Mouse (Mus musculus) heart, postnatal 0 days (tissue): ENCODE data around the gene Cdca3. TPM values are rescaled to one million over a fixed set of nuclear protein-coding genes. Genes with fewer than 3 reads are reported as not detected.

ENCODE experiments used
- ATAC-seq: fragments of 200-750 bp; cut with Nextera tagmentation; 2 replicates; pipeline ENCODE4 v1.8.0; 2017; ENCODE audit warnings: low read depth, moderate number of reproducible peaks, moderate library complexity; ENCODE audit not compliant: insufficient read depth
- DNase-seq: peaks from one replicate; pipeline ENCODE4 v3.0.0-alpha.2; 2016; ENCODE audit warnings: low spot score
- H3K27ac ChIP-seq: fragments of 300-500 bp; sonication (generic); 2 replicates; pipeline ENCODE4 v1.5.1; 2014; ENCODE audit warnings: low read depth, mild to moderate bottlenecking
- H3K27me3 ChIP-seq: fragments of 300-500 bp; sonication (generic); 2 replicates; pipeline ENCODE4 v1.6.1; 2014; ENCODE audit warnings: low read length, mixed read lengths; ENCODE audit not compliant: control insufficient read depth, insufficient read depth
- H3K36me3 ChIP-seq: fragments of 300-500 bp; sonication (generic); replicated peaks from 2 replicates; pipeline ENCODE4 v1.6.1; 2014; ENCODE audit warnings: low read length, mixed read lengths; ENCODE audit not compliant: control insufficient read depth, insufficient read depth
- H3K4me1 ChIP-seq: fragments of 300-500 bp; sonication (generic); 2 replicates; pipeline ENCODE4 v1.6.1; 2014; ENCODE audit warnings: antibody characterized with exemption; ENCODE audit not compliant: control insufficient read depth, insufficient read depth
- H3K4me2 ChIP-seq: fragments of 300-500 bp; sonication (generic); 2 replicates; pipeline ENCODE4 v1.6.1; 2014; ENCODE audit warnings: low read depth, mild to moderate bottlenecking, low read length, moderate library complexity
- H3K4me3 ChIP-seq: fragments of 300-500 bp; sonication (generic); 2 replicates; pipeline ENCODE4 v1.5.1; 2014; ENCODE audit warnings: low read depth, low read length
- H3K9ac ChIP-seq: fragments of 300-500 bp; sonication (generic); replicated peaks from 2 replicates; pipeline ENCODE4 v1.6.1; 2014; ENCODE audit warnings: low read depth, low read length, mixed read lengths
- H3K9me3 ChIP-seq: fragments of 300-500 bp; sonication (generic); replicated peaks from 2 replicates; pipeline ENCODE4 v1.6.1; 2016; ENCODE audit warnings: low read length; ENCODE audit not compliant: control insufficient read depth
- CTCF ChIP-seq: IDR thresholded peaks from 2 replicates; pipeline ENCODE4 v1.5.1; 2016; ENCODE audit warnings: antibody characterized with exemption, control low read depth, low read depth
- EP300 ChIP-seq: IDR thresholded peaks from 2 replicates; pipeline ENCODE4 v1.6.1; 2016; ENCODE audit warnings: antibody characterized with exemption, low read depth
- WGBS: fragments of 180-500 bp; shearing (Covaris S2); extraction: QIAGEN DNeasy Blood & Tissue Kit; methylation state at CpG from one replicate; pipeline ENCODE4 v1.1.7; 2014; 5-methylcytosine and 5-hydroxymethylcytosine counted together
- polyA plus RNA-seq: library from polyadenylated mRNA; unstranded; fragments of >200 nt; fragmentation: Nextera tagmentation; extraction: Ambion mirVana; gene quantifications from 2 replicates; pipeline ENCODE4 v1.2.1, GENCODE M21; 2015
- total RNA-seq: library from RNA; depleted of rRNA; stranded (reverse); fragments of >200 nt; gene quantifications from 2 replicates; pipeline ENCODE4 v1.2.3, GENCODE M21; 2014; ENCODE audit warnings: low replicate concordance

Gene Cdca3
- total and polyA plus RNA-seq, 2 experiments from 2014 or later: 52.9 to 95.9 TPM

GRCm38 (mm10) chr6:124856916-124857839 is 27.8 kb downstream of the Cdca3 start, which contains the start of gene P3h3:
Gene P3h3 (minus strand): TSS chr6:124857752.
- peak within 1 kb of the TSS; percentile 86 for H3K27ac ChIP-seq
- peak; percentile 82 for ATAC-seq
- H3K4me2 ChIP-seq: peak within 1 kb of the TSS; percentile 93
- no peaks in the 10 kb centered on the region for H3K9me3 ChIP-seq
- H3K4me3 ChIP-seq: peak within 1 kb of the TSS; percentile 64
- no peaks in the 10 kb centered on the region for H3K36me3 ChIP-seq
- peak; percentile 51 for DNase-seq
- under 1% methylated on average over 75 of the region's 86 CpGs for WGBS
- H3K9ac ChIP-seq: peak within 1 kb of the TSS; percentile 82
- TF ChIP-seq EP300: no peak
- TF ChIP-seq CTCF: peak; percentile 65
- H3K27me3 ChIP-seq: peaks cover 25% of the 10 kb centered on the region
- peaks cover 7% of the 10 kb centered on the region for H3K4me1 ChIP-seq

GRCm38 (mm10) chr6:124857840-124858530 is 28.6 kb downstream of the Cdca3 start:
- no peak for ATAC-seq
- WGBS: 34% methylated on average over 26 of the region's 26 CpGs
- peak overlapping the region; percentile 64 for H3K4me3 ChIP-seq
- no peaks in the 10 kb centered on the region for H3K36me3 ChIP-seq
- DNase-seq: no peak
- H3K27ac ChIP-seq: peak overlapping the region; percentile 5; the same call in 1 of the 2 replicates
- H3K27me3 ChIP-seq: peaks cover 31% of the 10 kb centered on the region
- H3K4me1 ChIP-seq: peaks cover 10% of the 10 kb centered on the region
- H3K4me2 ChIP-seq: peak overlapping the region; percentile 93
- no peaks in the 10 kb centered on the region for H3K9me3 ChIP-seq
- no peak overlapping the region for H3K9ac ChIP-seq
- TF ChIP-seq EP300: no peak
- no peak for TF ChIP-seq CTCF

GRCm38 (mm10) chr6:124858561-124859318 is 29.4 kb downstream of the Cdca3 start:
- peaks cover 16% of the 10 kb centered on the region for H3K4me1 ChIP-seq
- TF ChIP-seq EP300 (no peak), CTCF (no peak)
- H3K36me3 ChIP-seq: no peaks in the 10 kb centered on the region
- H3K27ac ChIP-seq: no peak overlapping the region
- DNase-seq (no peak), ATAC-seq (no peak)
- no peak overlapping the region for H3K9ac ChIP-seq
- H3K4me2 ChIP-seq: no peak overlapping the region; the same call in 1 of the 2 replicates
- peaks cover 33% of the 10 kb centered on the region for H3K27me3 ChIP-seq
- H3K4me3 ChIP-seq: no peak overlapping the region
- WGBS: 66% methylated on average over 28 of the region's 28 CpGs
- no peaks in the 10 kb centered on the region for H3K9me3 ChIP-seq

DNA sequence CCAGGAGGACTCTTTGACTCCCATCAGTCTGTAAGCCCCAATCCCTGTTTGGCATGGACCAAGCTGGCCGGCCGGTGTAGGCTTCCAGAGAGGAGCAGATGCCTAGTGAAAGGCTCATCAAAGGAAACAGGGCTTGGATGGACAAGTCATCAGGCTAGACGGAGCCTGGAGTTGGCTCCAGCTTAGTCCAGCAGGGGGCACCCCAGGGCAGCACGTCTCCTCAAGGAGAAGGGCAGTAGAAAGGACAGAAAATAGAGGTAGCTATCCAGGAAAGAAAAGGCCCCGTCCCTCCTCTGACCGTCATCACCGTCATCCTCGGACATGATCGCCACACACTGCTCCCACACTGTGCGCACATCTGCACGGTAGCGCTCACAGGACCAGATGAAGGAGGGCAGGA is 30.4 kb downstream of the Cdca3 start:
- 8% methylated on average over 12 of the region's 12 CpGs for WGBS
- Histone ChIP-seq H3K36me3 (no peaks in the 10 kb centered on the region), H3K4me1 (peaks cover 18% of the 10 kb centered on the region), H3K4me2 (no peak overlapping the region), H3K9ac (no peak overlapping the region), H3K27me3 (peaks cover 33% of the 10 kb centered on the region), H3K27ac (no peak overlapping the region), H3K9me3 (no peaks in the 10 kb centered on the region), H3K4me3 (no peak overlapping the region)
- ATAC-seq (peak; percentile 42), DNase-seq (peak; percentile 75)
- TF ChIP-seq EP300 (no peak), CTCF (peak; percentile 92)

DNA sequence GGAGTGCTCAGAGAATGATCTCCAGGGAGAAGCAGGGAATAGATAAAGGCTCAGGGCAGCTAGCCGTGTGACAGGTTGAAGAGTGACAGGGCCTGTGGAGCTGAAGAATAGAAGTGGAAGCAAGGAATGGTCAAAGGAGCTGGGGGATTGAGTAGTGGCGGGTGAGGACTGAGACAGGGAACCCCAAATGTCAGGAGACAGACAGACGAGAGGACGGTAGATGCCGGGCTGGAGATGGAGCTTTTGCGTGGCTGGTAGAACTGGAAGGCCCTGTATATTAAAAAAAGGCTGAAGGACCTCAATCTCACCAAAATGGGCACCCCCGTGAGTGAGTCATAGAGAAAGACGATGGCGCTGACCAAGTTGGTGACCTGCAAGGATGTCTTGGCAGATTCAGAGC is 31.2 kb downstream of the Cdca3 start:
- Histone ChIP-seq H3K9me3 (no peaks in the 10 kb centered on the region), H3K4me1 (peaks cover 18% of the 10 kb centered on the region), H3K27ac (no peak overlapping the region), H3K9ac (no peak overlapping the region), H3K4me3 (no peak overlapping the region), H3K36me3 (no peaks in the 10 kb centered on the region), H3K27me3 (peaks cover 33% of the 10 kb centered on the region), H3K4me2 (no peak overlapping the region)
- DNase-seq: no peak
- TF ChIP-seq CTCF: no peak
- no peak for TF ChIP-seq EP300
- no peak for ATAC-seq
- WGBS: 82% methylated on average over 9 of the region's 9 CpGs
